Mouse (Mus musculus) testis, adult 2 months (tissue): ENCODE results near the gene Hist1h4k. TPM values are rescaled to one million over a fixed set of nuclear protein-coding genes. Genes with fewer than 3 reads are reported as not detected.
"Not testable (repeated sequence)": the region's sequence is repeated elsewhere in the genome, so short reads cannot be mapped to it uniquely, and the experiment has no call there.

Experiments
- H3K27ac ChIP-seq: fragments of 200-500 bp; 2 replicates; pipeline ENCODE4 v1.5.1; 2012; ENCODE audit warnings: low read depth, low read length; ENCODE audit not compliant: control insufficient read depth, insufficient read depth
- H3K27me3 ChIP-seq: fragments of 200-500 bp; 2 replicates; pipeline ENCODE4 v1.6.1; 2012; ENCODE audit warnings: mild to moderate bottlenecking, low read length, moderate library complexity; ENCODE audit not compliant: control insufficient read depth, insufficient read depth
- H3K36me3 ChIP-seq: fragments of 200-500 bp; 2 replicates; pipeline ENCODE4 v1.6.1; 2012; ENCODE audit warnings: mild to moderate bottlenecking, low read length; ENCODE audit not compliant: control insufficient read depth, insufficient read depth
- H3K4me1 ChIP-seq: fragments of 200-500 bp; 2 replicates; pipeline ENCODE4 v1.6.1; 2012; ENCODE audit warnings: low read length; ENCODE audit not compliant: control insufficient read depth, insufficient read depth
- H3K4me3 ChIP-seq: fragments of 200-500 bp; 2 replicates; pipeline ENCODE4 v1.5.1; 2012; ENCODE audit warnings: low read depth, mild to moderate bottlenecking, low read length, moderate library complexity, mixed read lengths; ENCODE audit not compliant: control insufficient read depth
- CTCF ChIP-seq: fragments of 200-500 bp; IDR thresholded peaks from 2 replicates; pipeline ENCODE4 v1.5.1; 2012; ENCODE audit warnings: low read depth, mild to moderate bottlenecking, inconsistent platforms, low read length, moderate library complexity; ENCODE audit not compliant: control insufficient read depth, insufficient read depth, insufficient replicate concordance
- POLR2A ChIP-seq: fragments of 200-500 bp; IDR thresholded peaks from 2 replicates; pipeline ENCODE4 v1.6.1; 2012; ENCODE audit warnings: low read depth, mild to moderate bottlenecking, inconsistent platforms, low read length, moderate library complexity; ENCODE audit not compliant: control insufficient read depth
- polyA plus RNA-seq: library from polyadenylated mRNA; depleted of rRNA; stranded (reverse); fragments of >200 nt; gene quantifications from 2 replicates; pipeline ENCODE4 v1.2.3, GENCODE M21; 2012

Gene Hist1h4k
- polyA plus RNA-seq, 1 experiment = 37.3 TPM

DNA sequence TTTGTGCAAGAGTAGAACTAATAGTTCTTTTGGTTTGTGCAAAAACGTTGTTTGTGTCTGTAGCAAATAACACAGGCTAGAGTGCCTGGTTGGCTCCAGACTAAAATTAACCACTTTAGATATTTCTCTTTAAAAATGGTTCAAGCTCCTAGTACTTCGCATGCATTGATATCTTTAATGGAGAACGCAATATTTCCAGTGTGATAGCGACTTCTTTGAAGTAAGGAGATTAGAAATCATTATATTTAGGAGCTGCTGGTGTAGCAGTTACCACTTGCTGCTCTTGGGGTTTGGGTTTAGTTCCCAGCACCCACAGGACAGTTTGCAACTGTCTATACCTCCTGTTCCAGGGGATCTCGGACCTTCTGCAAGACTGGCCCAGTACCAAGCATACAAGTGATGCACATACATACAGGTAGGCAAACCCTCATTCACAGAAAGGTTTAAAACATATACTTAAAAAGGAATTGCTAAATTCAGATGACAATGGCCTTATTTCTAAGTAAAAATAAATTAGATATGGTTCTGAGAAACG, 30.8 kb upstream of the Hist1h4k start:
- Histone ChIP-seq H3K27me3 (peaks cover 2% of the 10 kb centered on the region; the same call in 1 of the 2 replicates), H3K4me1 (peaks cover 17% of the 10 kb centered on the region), H3K4me3 (no peak overlapping the region), H3K27ac (no peak overlapping the region), H3K36me3 (no peaks in the 10 kb centered on the region)
- TF ChIP-seq POLR2A (no peak), CTCF (no peak)

DNA sequence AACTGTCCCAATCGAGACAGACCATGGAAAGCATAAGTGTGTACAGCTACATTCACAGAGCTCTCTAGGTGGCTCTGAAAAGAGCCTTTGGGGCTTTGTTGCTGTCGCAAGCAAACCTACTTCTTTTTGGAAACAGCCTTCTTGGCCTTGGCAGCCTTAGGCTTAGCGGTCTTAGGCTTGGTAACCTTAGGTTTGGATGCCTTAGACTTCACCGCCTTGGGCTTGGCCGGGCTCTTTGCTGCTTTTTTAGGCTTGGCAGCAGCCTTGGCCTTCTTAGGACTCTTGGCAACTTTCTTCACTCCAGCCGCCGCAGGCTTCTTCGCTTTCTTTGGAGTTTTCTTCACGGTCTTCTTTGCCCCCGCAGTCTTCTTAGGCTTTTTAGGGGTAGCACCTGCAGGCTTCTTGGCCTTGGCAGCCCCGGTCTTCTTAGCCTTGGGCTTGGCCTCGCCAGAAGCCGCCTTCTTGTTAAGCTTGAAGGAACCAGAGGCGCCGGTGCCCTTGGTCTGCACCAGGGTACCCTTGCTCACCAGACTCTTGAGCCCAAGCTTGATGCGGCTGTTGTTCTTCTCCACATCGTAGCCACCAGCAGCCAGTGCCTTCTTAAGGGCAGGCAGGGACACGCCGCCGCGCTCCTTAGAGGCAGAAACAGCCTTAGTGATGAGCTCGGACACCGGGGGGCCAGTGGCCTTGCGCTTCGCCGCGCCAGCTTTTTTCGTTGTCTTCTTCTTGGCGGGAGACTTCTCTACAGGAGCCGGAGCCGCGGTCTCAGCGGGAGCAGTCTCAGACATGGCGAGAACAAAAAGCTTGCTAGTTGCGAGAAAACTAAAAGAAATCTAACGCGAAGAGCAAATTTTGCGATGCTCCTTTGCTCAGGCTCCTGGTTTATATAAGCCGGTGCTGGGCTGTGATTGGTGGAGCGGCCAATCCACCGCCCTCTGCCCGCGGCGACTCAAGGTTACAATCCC, 29.7 kb upstream of the Hist1h4k start, which contains the start of gene Hist1h1b:
Hist1h1b (minus strand) TSS at position 859 of the 965 bp plus-strand sequence.
- H3K27me3 ChIP-seq = peaks cover 2% of the 10 kb centered on the region; the same call in 1 of the 2 replicates
- peaks cover 17% of the 10 kb centered on the region for H3K4me1 ChIP-seq
- peak within 1 kb of the TSS; percentile 82 for H3K4me3 ChIP-seq
- TF ChIP-seq POLR2A (no peak), CTCF (no peak)
- H3K27ac ChIP-seq = peak within 1 kb of the TSS; percentile 82
- no peaks in the 10 kb centered on the region for H3K36me3 ChIP-seq

DNA sequence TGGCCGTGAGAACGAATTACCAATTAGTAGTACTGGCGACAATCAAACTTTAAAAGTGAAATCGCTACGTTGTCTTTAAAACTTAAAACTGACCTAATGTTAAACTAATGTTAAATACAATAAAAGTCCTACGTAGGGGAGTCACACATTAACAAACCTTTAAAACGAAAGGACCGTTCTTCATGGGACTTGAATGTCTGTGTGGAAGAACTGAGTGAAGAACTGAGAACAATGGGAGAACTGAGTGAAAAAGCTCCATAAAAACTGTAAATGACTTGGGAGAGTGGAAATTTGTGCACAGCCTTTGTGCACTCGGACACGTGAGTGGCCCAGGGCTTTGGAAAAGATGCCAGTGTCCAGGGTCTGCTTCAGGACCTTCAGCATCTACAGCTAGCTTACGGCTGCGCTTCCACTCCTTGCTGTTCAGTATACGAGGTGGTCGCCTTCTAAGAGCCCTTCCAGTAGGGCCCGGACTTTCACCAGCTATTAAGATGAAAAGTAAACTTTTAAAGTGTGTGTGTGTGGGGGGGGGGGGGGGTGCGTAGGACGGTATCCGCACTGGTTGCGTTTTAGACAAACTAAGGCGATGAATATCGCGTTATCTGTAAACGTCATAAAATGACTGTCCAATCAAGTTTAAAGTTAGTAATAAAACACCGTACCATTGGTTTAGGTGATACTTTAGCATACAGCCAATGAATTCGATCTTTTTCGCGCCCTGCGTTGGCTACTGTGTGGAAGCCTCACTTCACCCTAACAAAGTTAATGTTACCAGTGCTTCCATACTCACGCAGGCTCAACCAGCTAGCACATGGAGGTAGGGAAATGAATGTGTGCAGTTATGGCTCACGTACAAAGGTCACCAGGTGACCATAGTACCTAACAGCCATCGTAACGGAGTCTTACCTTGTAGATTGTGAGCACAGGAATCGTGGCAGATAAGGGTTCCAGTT, 28.8 kb upstream of the Hist1h4k start:
- Histone ChIP-seq H3K4me1 (peaks cover 17% of the 10 kb centered on the region), H3K36me3 (no peaks in the 10 kb centered on the region), H3K4me3 (peak overlapping the region; percentile 82), H3K27ac (peak overlapping the region; percentile 70), H3K27me3 (peaks cover 2% of the 10 kb centered on the region; the same call in 1 of the 2 replicates)
- no peak for TF ChIP-seq POLR2A
- no peak for TF ChIP-seq CTCF

DNA sequence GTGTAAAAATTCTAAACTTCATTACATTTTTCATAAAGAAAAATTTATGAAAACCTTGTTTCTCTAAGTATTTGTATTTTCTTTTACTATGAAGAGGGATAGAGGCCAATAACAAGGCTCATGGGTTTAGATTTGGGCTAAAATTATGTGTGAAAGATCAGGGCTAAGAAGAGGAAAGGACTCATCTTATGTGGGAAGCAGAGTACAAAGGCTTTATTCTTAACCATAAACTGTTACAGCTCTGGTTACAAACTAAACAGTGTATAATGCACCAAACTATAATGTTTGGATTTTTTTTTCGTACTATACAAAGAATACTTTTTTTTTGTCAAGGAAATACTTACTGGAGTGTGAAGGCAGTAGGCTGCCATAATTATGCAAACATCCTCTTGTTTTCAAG, 5.4 kb upstream of the Hist1h4k start:
- no peak for TF ChIP-seq CTCF
- TF ChIP-seq POLR2A = no peak
- Histone ChIP-seq H3K27me3 (no peaks in the 10 kb centered on the region), H3K27ac (no peak overlapping the region), H3K4me3 (no peak overlapping the region), H3K4me1 (peaks cover 3% of the 10 kb centered on the region), H3K36me3 (no peaks in the 10 kb centered on the region)

DNA sequence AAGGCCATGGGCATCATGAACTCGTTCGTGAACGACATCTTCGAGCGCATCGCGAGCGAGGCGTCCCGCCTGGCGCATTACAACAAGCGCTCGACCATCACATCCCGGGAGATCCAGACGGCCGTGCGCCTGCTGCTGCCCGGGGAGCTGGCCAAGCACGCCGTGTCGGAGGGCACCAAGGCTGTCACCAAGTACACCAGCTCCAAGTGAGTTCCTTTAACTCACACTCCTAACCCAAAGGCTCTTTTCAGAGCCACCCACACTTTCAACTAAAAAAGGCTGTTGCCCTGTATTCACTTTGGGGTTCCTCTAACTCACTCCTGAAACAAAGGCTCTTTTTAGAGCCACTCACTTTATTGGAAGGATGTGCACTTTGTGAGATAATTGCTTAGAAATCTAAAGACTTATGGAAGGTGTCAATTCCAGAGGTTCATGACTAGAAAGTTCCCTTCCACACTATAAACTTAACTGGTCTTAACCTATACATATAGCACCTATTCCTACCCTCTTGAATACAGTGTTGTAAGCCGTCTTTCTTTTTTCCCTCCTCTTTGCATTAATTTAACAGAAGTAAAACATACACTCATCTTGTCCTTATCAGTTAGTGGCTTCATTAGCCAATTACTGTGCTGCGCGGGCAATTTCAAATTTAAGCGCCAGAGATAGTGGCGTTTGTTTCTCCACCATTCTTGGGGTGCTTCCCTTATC, 4.1 kb upstream of the Hist1h4k start:
- H3K4me1 ChIP-seq, H3K27me3 ChIP-seq, H3K27ac ChIP-seq, H3K36me3 ChIP-seq, H3K4me3 ChIP-seq: not testable (repeated sequence)

DNA sequence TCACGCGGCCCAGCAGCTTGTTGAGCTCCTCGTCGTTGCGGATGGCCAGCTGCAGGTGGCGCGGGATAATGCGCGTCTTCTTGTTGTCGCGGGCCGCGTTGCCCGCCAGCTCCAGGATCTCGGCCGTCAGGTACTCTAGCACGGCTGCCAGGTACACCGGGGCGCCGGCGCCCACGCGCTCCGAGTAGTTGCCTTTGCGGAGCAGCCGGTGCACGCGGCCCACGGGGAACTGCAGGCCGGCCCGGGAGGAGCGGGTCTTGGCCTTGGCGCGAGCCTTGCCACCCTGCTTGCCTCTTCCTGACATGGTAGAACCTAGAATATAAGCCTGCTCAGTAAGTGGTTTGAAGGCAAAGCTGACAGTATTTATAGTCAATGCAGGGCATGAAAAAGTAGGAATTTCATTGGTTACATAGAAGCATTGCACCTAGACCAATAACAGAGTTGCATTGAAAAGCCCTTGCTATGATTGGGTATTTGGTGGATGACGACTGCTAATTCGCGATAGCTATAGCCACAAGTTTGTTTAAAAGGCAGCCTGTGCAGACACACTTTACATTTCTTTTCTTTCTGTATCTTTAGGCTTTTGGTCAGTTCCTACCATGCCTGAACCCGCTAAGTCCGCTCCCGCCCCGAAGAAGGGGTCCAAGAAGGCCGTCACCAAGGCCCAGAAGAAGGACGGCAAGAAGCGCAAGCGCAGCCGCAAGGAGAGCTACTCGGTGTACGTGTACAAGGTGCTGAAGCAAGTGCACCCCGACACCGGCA, 3.4 kb upstream of the Hist1h4k start, which contains the start of the genes Hist1h2ak and Hist1h2bn:
Hist1h2ak (minus strand) TSS at position 304 of the 762 bp plus-strand sequence.
Hist1h2bn (plus strand) TSS at position 600 of the 762 bp plus-strand sequence.
- not testable (repeated sequence) for H3K27me3 ChIP-seq, H3K4me1 ChIP-seq, H3K36me3 ChIP-seq
- peak within 1 kb of the TSS; percentile 60 for H3K4me3 ChIP-seq
- peak within 1 kb of the TSS; percentile 48 for H3K27ac ChIP-seq
